Mouse (Mus musculus): ENCODE measurements at regions not wholly inside any gene's neighbourhood (a gene's known extent, or its start where the extent isn't known, plus 50 kb on each side); places are given as distances from the start of the nearest gene placed in this dataset.

DNA sequence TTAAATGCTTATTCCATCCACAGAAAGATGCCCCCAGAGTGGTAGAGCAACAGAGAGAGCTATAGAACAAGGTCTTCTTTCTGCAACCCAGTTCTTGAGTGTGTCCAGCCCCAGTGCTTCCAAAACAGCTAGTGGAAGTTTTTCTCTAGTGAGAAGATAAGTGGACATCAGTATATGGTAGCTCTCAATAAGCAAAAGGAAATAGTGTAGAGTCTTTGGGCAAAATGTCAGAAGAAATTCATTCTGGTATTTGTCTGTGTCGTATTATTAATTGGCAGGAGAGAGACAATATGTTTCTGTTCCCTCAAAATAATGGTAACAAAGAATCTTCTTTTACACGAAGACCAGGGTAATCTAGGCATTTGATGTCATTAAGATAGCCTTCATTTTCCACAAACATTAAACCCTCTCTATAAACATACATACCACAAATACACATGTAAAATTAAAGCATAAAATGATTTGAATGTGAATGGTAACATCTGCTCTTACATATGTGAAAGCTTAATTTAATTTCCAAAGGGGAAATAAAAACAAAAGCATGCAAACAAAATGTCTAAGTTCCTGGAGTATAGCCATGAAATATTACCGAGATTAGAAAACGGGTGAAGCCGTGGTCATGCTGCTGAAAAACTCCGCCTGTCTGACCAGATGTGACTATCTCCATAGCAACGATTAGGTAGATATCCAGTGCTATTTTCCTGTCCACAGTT lies 342.1 kb upstream of the Thbs1 start:
- intact Hi-C loops (cut with DNase I), result no loop called here
- DNase-seq (ENCODE audit: low spot score in 2 of 2), result no peak

DNA sequence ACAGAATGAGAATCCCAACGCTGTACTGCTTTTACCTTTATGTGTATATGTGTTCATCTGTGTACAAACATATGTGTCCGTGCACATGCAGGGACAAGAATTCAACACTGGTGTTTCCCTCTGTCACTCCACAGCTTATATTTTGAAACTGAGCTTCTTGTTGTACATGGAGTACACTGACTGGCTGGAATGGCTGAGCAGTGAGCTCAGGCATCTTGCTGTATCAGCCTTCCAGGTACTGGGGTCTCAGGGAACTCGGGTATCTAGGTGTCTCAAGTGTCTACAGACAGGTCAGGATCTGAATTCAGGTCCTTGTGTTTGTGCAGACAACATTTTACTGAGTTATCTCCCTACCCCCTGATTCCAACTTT lies 341.6 kb upstream of the Thbs1 start:
- no peak for DNase-seq (ENCODE audit: low spot score in 2 of 2)
- intact Hi-C loops (cut with DNase I), result no loop called here

DNA sequence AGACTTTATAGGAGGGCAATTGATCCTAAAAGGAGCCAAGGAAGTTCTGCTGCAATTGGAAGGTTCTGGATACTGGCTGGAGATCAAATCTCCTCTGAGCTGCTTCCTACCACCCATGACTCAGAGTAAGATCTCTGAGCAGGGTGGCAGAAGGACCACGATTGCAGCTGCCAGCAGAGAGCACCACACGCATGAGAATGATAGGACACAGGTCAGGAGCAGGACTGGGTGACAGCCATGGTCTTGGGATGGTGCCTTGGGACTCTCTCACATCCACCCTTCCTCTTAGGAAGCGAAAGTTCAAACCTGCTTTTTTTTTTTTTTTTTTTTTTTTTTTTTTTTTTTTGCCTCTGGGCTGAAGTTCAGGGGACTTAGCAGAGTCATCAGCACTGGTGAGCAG lies 331.4 kb upstream of the Thbs1 start:
- intact Hi-C loops (cut with DNase I), result no loop called here
- DNase-seq (ENCODE audit: low spot score in 2 of 2), result no peak

DNA sequence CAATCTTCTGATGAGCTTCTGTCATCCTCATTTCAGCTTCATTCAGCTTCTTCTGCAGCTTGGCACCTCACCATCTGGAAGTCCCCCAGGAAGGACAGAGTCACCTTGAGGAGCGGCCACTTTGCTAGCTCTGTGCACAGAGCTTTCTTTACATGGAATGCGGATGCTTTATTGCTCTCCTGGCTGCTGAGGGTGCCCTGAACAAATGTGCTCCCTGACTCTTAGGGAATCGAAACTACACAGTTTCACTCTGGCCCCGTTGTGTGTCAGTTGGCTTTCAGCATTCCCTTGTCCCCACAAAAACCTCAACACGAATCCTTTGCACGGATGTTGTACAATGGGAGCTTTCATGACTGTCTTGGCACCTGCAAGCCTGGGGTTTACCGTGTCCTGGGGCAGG lies 330.9 kb upstream of the Thbs1 start:
- no peak for DNase-seq (ENCODE audit: low spot score in 2 of 2)
- intact Hi-C loops (cut with DNase I), result no loop called here

DNA sequence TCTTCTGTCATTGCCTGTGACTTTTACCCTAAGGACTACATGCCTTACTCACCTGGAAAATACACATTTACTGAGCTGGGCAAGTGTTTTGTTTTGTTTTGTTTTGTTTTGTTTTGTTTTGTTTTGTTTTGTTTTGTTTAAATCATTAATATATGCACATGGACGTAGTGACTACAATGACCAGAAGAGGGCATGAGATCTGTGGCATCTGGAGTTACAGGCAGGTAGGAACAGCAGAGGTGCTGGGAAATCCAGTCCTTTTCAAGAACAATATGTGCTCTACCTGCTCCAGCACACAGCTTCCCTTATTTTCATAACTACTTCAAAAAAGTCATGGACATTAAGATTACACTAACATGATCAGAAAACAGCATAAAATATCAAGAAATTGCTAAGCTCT lies 324.4 kb upstream of the Thbs1 start:
- intact Hi-C loops (cut with DNase I), result no loop called here
- DNase-seq (ENCODE audit: low spot score in 2 of 2), result no peak

DNA sequence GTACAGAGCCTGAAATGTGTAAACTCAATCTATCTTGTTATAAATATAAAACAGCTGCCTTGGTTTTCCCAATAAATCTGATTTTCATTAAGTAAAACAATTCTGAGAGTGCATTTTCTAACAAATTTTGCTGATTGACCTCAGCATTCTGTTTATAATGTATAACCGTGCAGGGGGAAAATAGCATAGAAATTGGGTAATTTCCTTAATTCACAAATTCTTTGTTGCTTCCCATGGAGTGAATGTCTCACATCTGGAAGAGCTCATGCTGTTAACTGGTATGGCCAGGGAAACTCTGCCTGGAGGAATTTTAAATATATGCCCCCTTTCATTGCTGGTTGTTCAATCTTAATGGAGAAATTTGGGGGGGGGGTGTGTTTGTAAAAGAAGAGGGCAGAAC lies 317.4 kb upstream of the Thbs1 start:
- intact Hi-C loops (cut with DNase I), result no loop called here
- no peak for DNase-seq (ENCODE audit: low spot score in 2 of 2)

DNA sequence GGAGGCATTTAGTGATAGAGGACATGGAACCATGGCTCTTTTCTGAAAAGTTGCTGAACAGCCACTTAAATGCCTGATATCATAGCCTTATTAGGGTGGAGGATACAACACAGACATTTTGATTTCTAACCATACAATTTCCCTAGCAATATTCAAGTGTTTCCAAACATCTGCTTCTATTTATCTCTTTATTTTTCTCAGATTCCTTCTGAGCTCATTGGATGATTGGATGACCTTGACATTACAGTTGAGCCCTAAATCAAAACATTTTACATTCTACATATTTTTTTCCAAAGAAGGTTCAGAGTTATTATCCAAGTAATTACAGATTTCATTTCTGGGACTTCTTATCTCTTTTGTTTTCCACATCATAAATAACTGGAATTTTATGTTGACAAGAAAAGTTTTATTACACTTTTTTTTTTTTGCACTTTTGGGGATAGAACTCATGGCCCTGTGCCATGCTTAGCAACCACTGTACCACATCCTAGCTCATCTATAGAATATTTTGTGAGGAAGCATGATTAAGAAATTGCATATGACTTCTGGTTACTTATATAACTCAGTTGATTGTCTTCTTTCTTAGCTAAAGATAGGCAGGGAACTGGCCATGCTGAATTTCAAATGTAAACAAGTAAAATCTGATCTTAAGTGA lies 309.6 kb upstream of the Thbs1 start:
- no peak for DNase-seq (ENCODE audit: low spot score in 2 of 2)
- intact Hi-C loops (cut with DNase I), result no loop called here

DNA sequence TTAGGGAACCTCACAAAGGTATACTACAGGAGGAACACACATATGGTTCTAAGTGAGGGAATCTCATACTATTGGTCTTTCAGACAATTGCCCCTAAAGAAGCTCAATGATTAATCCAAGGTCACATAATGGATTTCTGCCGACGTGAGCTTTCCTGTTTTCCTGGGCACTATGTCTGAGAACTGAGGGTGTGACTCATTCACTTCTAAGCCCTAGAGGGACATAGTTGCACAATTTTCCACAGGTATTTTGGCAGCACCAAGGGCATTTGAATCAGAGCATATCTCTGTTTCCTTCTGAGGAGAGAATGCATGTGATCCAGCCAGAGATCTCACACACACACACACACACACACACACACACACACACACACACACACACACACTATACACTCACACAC lies 309.0 kb upstream of the Thbs1 start:
- intact Hi-C loops (cut with DNase I), result no loop called here
- DNase-seq (ENCODE audit: low spot score in 2 of 2), result no peak

DNA sequence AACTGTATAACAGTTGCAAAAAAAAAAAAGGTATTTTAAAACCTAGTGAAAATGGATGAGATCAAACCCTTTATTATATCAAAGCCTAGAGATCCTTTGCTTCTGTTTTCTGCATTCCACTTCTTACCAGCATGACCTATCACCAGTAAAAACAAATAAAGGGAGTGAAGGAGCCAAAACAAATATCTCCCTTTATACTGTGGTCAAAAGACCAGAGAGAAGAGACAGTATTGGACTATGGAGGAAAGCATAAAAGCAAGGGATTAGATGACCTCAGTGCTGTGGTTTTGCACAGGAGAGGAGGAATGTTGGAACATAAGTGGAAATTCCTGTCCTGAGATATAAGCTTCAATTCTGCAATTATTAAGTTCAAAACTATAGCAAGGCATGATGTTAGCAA lies 307.0 kb upstream of the Thbs1 start:
- intact Hi-C loops (cut with DNase I), result no loop called here
- DNase-seq (ENCODE audit: low spot score in 2 of 2), result no peak

DNA sequence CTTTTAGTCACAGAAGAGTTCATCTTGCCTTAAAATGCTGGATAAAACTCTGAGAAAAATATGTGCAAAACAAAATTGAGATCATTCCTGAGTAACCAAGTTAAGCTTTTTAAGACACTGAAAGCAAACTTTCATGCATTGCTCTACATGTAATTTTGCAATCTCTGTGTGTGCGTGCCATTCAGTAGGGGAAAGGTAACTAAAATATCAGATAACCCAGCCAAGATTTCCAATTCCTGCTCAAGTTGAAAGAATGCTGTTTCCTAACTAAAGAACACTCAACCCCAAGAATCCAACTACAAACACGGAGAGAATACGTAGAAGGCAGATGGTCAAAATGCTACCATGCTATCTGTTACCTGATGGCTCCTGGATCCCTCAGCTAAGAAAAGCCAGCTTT lies 304.6 kb upstream of the Thbs1 start:
- intact Hi-C loops (cut with DNase I), result no loop called here
- DNase-seq (ENCODE audit: low spot score in 2 of 2), result no peak

DNA sequence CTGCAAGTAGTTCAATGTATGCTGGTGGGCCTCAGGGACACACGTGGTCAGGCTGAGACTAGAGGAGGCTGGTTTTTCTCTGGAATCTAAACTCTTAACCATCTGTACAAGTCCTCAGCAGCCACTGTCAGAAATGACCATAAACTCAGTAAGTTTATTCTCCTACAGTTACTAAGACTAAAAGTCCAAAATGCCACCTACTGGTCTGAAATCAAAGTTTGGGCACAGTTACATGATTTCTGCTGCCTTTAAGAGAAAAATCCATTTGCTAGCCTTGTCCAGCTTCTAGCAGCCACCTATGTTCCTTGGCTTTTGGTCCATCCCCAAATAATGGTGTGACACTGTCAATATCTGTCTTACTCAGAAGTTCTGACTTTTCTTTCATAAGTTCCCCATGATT lies 300.2 kb upstream of the Thbs1 start:
- intact Hi-C loops (cut with DNase I), result no loop called here
- DNase-seq (ENCODE audit: low spot score in 2 of 2), result no peak

DNA sequence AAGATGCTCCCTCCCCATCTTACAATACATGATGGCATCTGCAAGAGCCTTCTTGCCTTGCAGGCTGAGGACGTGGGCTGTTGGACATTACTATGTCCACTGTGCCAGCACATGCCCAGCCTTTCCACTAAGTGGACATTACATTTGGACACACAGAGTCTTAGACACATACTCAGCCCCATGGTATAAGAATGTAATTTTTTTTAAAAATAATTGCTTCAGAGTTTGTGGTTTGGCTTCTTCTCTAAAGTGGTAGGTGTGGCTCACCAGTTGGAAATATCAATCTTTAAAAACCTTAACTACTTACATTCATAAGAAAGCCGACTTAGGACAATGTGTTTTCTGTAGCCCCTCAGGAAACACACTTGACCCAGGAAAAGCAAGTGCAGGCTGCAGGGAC lies 299.7 kb upstream of the Thbs1 start:
- DNase-seq (ENCODE audit: low spot score in 2 of 2), result no peak
- intact Hi-C loops (cut with DNase I), result no loop called here

DNA sequence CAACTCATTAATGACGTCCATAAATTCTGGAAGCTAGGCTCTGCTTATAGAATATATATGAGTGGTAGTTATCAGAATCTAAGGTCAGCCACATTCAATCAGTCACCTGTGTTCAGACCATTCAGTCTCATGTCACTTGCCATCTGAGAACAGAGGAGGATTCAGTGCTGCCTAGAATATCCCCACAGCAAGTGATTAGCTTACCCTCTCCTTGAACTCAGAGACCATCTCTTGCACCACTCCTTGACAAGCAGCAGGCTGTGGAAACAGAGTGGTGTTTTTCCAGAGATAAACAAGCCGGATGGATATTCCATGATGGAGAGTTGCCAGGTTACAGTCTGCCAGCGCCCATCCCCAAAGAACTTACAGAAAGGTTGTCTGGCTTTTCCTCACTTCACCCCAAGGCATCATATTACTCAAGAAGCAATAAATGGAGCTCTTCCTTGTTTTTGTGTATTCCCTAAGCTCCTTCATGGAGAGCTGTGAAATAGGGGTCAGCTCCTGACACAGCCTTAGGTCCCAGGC lies 291.9 kb upstream of the Thbs1 start:
- intact Hi-C loops (cut with DNase I), result no loop called here
- no peak for DNase-seq (ENCODE audit: low spot score in 2 of 2)

DNA sequence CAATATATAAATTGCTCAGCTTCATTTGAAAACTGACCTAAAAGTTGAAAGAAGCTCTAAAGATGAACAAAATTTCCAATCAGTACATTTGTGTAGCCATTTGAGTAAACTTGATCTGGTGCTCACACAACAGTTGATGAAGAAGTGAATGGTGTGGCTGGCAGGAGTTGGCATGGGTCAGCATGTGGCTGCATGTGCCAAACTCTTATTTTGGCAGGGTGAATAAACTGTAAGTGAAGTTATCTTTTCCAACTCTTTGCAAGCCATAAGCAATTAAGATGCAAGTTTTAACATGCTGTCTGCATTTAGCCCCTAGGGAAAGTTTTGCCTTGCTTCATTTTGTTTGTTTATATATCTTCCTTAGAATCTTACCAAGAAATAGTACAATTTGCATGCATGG lies 291.0 kb upstream of the Thbs1 start:
- DNase-seq (ENCODE audit: low spot score in 2 of 2), result no peak
- intact Hi-C loops (cut with DNase I), result no loop called here

DNA sequence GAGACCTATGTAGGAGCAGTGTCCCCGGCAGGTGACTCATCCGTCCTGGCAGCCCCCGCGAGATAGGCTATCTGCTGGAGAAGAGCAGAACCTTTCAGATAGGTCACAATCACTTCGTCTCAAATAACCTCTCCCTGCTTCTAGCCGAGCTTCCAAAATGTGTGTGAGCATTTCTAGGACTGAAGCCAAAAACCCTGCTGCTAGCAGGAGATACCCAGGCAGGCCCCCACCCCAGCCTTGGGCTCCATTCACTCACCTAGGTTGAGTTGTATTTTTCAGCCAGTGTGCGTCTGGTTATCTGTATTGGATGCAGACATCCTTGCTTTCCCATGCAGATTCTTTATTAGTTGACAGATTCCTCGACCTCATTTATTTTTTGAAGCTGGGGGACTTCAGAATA lies 286.6 kb upstream of the Thbs1 start:
- intact Hi-C loops (cut with DNase I), result no loop called here

DNA sequence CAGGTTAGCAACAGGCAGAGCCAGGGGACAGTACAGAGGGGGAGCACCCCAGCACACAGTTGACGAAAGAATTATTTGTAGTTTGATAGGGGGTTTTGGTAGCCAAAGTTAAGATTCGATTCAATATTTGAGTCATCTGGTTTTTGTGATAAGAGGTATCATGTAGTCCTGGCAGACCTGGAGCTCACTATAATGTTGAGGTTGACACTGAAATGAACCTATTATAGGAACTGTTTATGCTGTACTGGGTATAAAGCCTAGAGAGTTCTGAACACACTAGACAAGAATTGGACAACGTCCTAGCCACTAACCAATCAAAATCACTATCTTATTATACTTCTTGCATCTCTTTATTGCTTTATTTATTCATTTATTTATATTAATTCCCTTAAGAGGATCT lies 284.4 kb upstream of the Thbs1 start:
- intact Hi-C loops (cut with DNase I), result no loop called here
- no peak for DNase-seq (ENCODE audit: low spot score in 2 of 2)

More for the DNA sequence above, 286.6 kb upstream of the Thbs1 start:
- no peak for DNase-seq (ENCODE audit: low spot score in 2 of 2)

DNA sequence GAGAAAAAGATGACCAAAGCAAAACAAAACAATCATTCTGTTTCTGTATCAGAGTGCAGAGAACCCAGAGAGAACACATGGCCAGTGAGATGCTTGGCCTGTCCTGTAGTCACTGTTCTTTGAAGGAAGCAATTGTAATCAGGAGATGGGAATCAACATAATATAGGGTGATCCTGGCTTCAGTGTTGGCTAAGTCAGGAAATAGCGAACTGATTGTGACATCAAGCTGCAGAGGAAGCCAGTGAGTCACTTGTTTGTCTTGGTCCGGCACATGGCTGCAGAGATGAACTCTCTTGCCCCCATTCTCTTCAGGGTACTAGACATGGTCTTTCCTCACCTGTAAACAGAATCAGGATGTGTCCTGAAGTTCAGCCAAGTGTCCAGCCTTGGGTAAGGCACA lies 273.3 kb upstream of the Thbs1 start:
- DNase-seq (ENCODE audit: low spot score in 2 of 2), result no peak
- intact Hi-C loops (cut with DNase I), result no loop called here

DNA sequence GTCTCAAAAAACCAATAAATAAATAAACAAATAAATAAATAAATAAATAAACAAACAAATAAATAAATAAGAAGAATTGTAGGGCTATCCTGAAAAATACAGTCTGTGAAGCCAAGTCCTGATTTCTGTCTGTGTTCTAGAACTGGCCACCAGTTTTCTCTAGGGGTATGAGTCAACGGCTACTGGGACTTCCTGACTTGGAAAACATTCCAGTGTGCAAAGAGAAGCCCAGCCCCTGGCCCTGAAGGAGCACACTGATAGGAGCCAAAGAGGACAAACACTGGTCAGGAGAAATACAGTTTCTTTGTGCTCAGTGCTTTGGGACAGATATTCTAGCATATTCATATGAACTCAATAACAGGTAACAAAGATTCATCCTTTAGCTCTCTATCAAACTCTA lies 271.3 kb upstream of the Thbs1 start:
- DNase-seq (ENCODE audit: low spot score in 2 of 2), result no peak
- intact Hi-C loops (cut with DNase I), result no loop called here

DNA sequence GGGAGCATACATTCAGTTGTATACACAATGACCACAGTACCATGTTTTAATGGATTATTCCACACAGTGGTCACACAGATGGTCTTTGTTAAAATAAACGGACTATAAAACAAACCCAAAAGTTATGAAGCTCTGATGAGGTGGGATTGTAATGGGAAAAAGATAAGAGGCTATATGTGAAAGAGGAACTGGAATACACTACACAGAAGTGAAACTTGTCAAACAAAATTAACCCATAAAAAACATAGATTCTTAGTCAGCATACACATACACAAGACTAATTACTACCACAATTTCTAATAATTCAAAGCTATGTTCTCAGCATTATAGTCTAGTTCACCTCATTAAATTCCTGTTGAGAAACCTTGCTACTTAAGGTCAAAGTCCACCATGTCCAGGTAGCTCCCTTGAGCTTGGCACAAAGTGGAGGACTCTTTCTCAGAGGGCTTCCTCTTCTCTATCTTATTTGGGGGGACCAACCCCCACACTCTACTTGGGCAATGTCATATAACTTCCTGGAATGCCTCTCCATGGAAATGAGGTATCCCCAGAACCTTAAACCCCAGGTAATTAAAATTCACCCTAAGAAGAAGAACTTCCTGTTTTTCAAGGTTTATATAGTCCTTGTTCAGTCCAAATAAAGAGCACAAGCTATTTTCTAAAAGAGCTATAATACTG lies 269.2 kb upstream of the Thbs1 start:
- intact Hi-C loops (cut with DNase I), result no loop called here
- no peak for DNase-seq (ENCODE audit: low spot score in 2 of 2)

DNA sequence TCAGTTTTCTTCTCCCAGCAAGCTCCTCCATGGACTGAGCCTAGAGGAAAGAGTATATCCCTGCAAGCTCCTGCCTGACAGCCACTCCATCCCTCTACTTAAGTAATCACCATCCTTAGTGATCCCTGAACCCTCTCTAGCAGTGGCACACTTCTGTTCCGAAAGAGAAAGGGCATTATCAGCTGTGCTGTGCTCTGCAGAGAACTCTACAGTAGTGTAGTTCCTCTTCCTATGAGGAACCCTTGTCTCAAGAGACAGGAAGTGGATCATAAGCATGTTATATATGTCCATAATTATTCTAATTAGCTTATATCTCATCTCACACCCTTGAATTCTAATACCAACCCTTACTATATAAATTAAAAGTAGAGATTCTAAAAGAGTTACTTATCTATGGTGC lies 259.2 kb upstream of the Thbs1 start:
- intact Hi-C loops (cut with DNase I), result no loop called here
- no peak for DNase-seq (ENCODE audit: low spot score in 2 of 2)

DNA sequence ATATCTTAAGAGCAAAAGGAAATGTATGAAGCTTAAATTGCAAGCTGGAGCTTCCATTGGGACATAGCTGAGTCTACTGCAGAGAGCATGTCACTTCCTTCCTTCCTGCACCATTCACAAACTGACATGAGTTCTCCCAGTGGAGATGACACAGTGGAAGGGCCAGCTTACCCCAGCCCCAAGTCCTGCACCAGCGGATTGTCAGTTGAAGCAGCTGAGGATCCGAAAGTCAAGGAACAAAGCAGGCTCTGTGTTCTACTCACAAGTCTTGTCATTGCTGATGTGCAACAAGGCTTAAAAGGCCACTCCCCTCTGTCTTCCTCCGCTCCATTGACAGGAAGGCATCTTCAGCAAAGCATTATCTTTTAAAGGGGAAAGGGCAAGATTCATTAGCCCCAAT lies 249.4 kb upstream of the Thbs1 start:
- intact Hi-C loops (cut with DNase I), result loop anchor here (5.0 kb wide), 1 partner anchor 495 kb away; no protein-coding TSS in a partner anchor
- DNase-seq (ENCODE audit: low spot score in 2 of 2), result peak in 1 of 2 experiments; percentile 2

Data from left cerebral cortex, postnatal 14 days (tissue).